Mouse (Mus musculus): ENCODE results near the gene Fam118a. TPM values are rescaled to one million over a fixed set of nuclear protein-coding genes. Genes with fewer than 3 reads are reported as not detected.
"Not testable (repeated sequence)": the region's sequence is repeated elsewhere in the genome, so short reads cannot be mapped to it uniquely, and the experiment has no call there.

Gene Fam118a
- polyA plus RNA-seq, 1 experiment from 2014 or later: 29.6 TPM

- 56% methylated on average over 4 of the region's 4 CpGs for WGBS
- no peaks in the 10 kb centered on the region for H3K36me3 ChIP-seq
- no peaks in the 10 kb centered on the region for H3K9me3 ChIP-seq
- H3K27ac ChIP-seq: no peak overlapping the region
- no peaks in the 10 kb centered on the region for H3K4me1 ChIP-seq (replicated peaks)
- no peak for DNase-seq (ENCODE audit: low spot score)
- H3K4me3 ChIP-seq: no peak overlapping the region
- no peaks in the 10 kb centered on the region for H3K27me3 ChIP-seq (ENCODE audit: insufficient read depth, poor library complexity, severe bottlenecking)
Observed at GRCm38 (mm10) chr15:85027740-85028139, 1.0 kb upstream of the Fam118a start.

- not testable (repeated sequence) for H3K9me3 ChIP-seq; H3K4me1 ChIP-seq (replicated peaks); H3K36me3 ChIP-seq; H3K27ac ChIP-seq; H3K4me3 ChIP-seq; DNase-seq (ENCODE audit: low spot score)
- H3K27me3 ChIP-seq (ENCODE audit: insufficient read depth, poor library complexity, severe bottlenecking): peaks cover 11% of the 10 kb centered on the region
- WGBS: 84% methylated on average over 1 of the region's 1 CpGs
Observed at GRCm38 (mm10) chr15:85030643-85031042, 1.9 kb downstream of the Fam118a start.

- Histone ChIP-seq H3K27me3 (ENCODE audit: insufficient read depth, poor library complexity, severe bottlenecking) (peaks cover 18% of the 10 kb centered on the region), H3K27ac (no peak overlapping the region), H3K4me3 (no peak overlapping the region), H3K4me1 (replicated peaks) (peaks cover 6% of the 10 kb centered on the region), H3K9me3 (no peaks in the 10 kb centered on the region), H3K36me3 (no peaks in the 10 kb centered on the region)
- DNase-seq (ENCODE audit: low spot score): no peak
- 95% methylated on average over 3 of the region's 3 CpGs for WGBS
Observed at GRCm38 (mm10) chr15:85031866-85032265, 3.1 kb downstream of the Fam118a start.

- Histone ChIP-seq H3K27me3 (ENCODE audit: insufficient read depth, poor library complexity, severe bottlenecking) (peaks cover 18% of the 10 kb centered on the region), H3K4me1 (replicated peaks) (peaks cover 25% of the 10 kb centered on the region)
- H3K36me3 ChIP-seq; H3K4me3 ChIP-seq; H3K27ac ChIP-seq; DNase-seq (ENCODE audit: low spot score); H3K9me3 ChIP-seq: not testable (repeated sequence)
- 48% methylated on average over 7 of the region's 7 CpGs for WGBS
Observed at GRCm38 (mm10) chr15:85033916-85034315, 5.2 kb downstream of the Fam118a start.

- under 1% methylated on average over 75 of the region's 75 CpGs for WGBS
- peak; percentile 97 for DNase-seq (ENCODE audit: low spot score)
- Histone ChIP-seq H3K4me1 (replicated peaks) (peaks cover 38% of the 10 kb centered on the region), H3K36me3 (no peaks in the 10 kb centered on the region), H3K4me3 (peak overlapping the region; percentile 84), H3K27me3 (ENCODE audit: insufficient read depth, poor library complexity, severe bottlenecking) (peaks cover 18% of the 10 kb centered on the region), H3K27ac (peak overlapping the region; percentile 92), H3K9me3 (no peaks in the 10 kb centered on the region)
Observed at GRCm38 (mm10) chr15:85036566-85037342, 8.0 kb downstream of the Fam118a start.

GRCm38 (mm10) chr15:85037343-85037690 lies 8.6 kb downstream of the Fam118a start:
- H3K4me1 ChIP-seq (replicated peaks): peaks cover 44% of the 10 kb centered on the region
- H3K27me3 ChIP-seq (ENCODE audit: insufficient read depth, poor library complexity, severe bottlenecking): peaks cover 18% of the 10 kb centered on the region
- no peak for DNase-seq (ENCODE audit: low spot score)
- H3K4me3 ChIP-seq: peak overlapping the region; percentile 84
- H3K9me3 ChIP-seq: no peaks in the 10 kb centered on the region
- H3K36me3 ChIP-seq: no peaks in the 10 kb centered on the region
- 9% methylated on average over 8 of the region's 8 CpGs for WGBS
- H3K27ac ChIP-seq: peak overlapping the region; percentile 92

GRCm38 (mm10) chr15:85041546-85042225 lies 12.9 kb downstream of the Fam118a start:
- no peaks in the 10 kb centered on the region; the same call in 1 of the 2 replicates for H3K27me3 ChIP-seq (ENCODE audit: insufficient read depth, poor library complexity, severe bottlenecking)
- 87% methylated on average over 10 of the region's 10 CpGs for WGBS

GRCm38 (mm10) chr15:85042361-85042954 lies 13.7 kb downstream of the Fam118a start:
- H3K4me1 ChIP-seq (replicated peaks): peaks cover 51% of the 10 kb centered on the region
- peaks cover 27% of the 10 kb centered on the region for H3K36me3 ChIP-seq
- peak; percentile 54 for DNase-seq (ENCODE audit: low spot score)
- peak overlapping the region; percentile 80 for H3K27ac ChIP-seq
- no peak overlapping the region for H3K4me3 ChIP-seq
- WGBS: 15% methylated on average over 4 of the region's 4 CpGs
- H3K27me3 ChIP-seq (ENCODE audit: insufficient read depth, poor library complexity, severe bottlenecking): no peaks in the 10 kb centered on the region; the same call in 1 of the 2 replicates
- no peaks in the 10 kb centered on the region for H3K9me3 ChIP-seq

More at GRCm38 (mm10) chr15:85041546-85042225, 12.9 kb downstream of the Fam118a start:
- H3K4me1 ChIP-seq (replicated peaks): peaks cover 57% of the 10 kb centered on the region
- H3K9me3 ChIP-seq: no peaks in the 10 kb centered on the region
- H3K4me3 ChIP-seq: no peak overlapping the region
- DNase-seq (ENCODE audit: low spot score): no peak
- peaks cover 19% of the 10 kb centered on the region for H3K36me3 ChIP-seq
- peak overlapping the region; percentile 80 for H3K27ac ChIP-seq

GRCm38 (mm10) chr15:85043116-85043515 lies 14.4 kb downstream of the Fam118a start:
- peak overlapping the region; percentile 80 for H3K27ac ChIP-seq
- WGBS: 64% methylated on average over 5 of the region's 5 CpGs
- H3K4me1 ChIP-seq (replicated peaks): peaks cover 45% of the 10 kb centered on the region

GRCm38 (mm10) chr15:85043761-85044160 lies 15.0 kb downstream of the Fam118a start:
- H3K4me3 ChIP-seq: no peak overlapping the region
- H3K9me3 ChIP-seq: no peaks in the 10 kb centered on the region
- H3K36me3 ChIP-seq: peaks cover 40% of the 10 kb centered on the region
- 67% methylated on average over 5 of the region's 5 CpGs for WGBS
- peak overlapping the region; percentile 80 for H3K27ac ChIP-seq
- H3K4me1 ChIP-seq (replicated peaks): peaks cover 39% of the 10 kb centered on the region
- H3K27me3 ChIP-seq (ENCODE audit: insufficient read depth, poor library complexity, severe bottlenecking): no peaks in the 10 kb centered on the region
- DNase-seq (ENCODE audit: low spot score): no peak

More at GRCm38 (mm10) chr15:85043116-85043515, 14.4 kb downstream of the Fam118a start:
- Histone ChIP-seq H3K4me3 (no peak overlapping the region), H3K27me3 (ENCODE audit: insufficient read depth, poor library complexity, severe bottlenecking) (no peaks in the 10 kb centered on the region), H3K36me3 (peaks cover 33% of the 10 kb centered on the region), H3K9me3 (no peaks in the 10 kb centered on the region)
- no peak for DNase-seq (ENCODE audit: low spot score)

GRCm38 (mm10) chr15:85046230-85046950 lies 17.6 kb downstream of the Fam118a start:
- H3K27me3 ChIP-seq (ENCODE audit: insufficient read depth, poor library complexity, severe bottlenecking): no peaks in the 10 kb centered on the region
- peaks cover 28% of the 10 kb centered on the region for H3K4me1 ChIP-seq (replicated peaks)
- H3K36me3 ChIP-seq: peaks cover 65% of the 10 kb centered on the region
- no peak for DNase-seq (ENCODE audit: low spot score)
- H3K27ac ChIP-seq: no peak overlapping the region
- WGBS: 96% methylated on average over 14 of the region's 14 CpGs
- H3K4me3 ChIP-seq: no peak overlapping the region
- H3K9me3 ChIP-seq: no peaks in the 10 kb centered on the region

GRCm38 (mm10) chr15:85047865-85048264 lies 19.1 kb downstream of the Fam118a start:
- no peak overlapping the region for H3K4me3 ChIP-seq
- no peak for DNase-seq (ENCODE audit: low spot score)
- H3K27ac ChIP-seq: no peak overlapping the region
- H3K4me1 ChIP-seq (replicated peaks): peaks cover 13% of the 10 kb centered on the region
- no peaks in the 10 kb centered on the region for H3K9me3 ChIP-seq
- H3K36me3 ChIP-seq: peaks cover 79% of the 10 kb centered on the region
- 92% methylated on average over 4 of the region's 4 CpGs for WGBS
- no peaks in the 10 kb centered on the region for H3K27me3 ChIP-seq (ENCODE audit: insufficient read depth, poor library complexity, severe bottlenecking)

Measured in hindbrain, embryonic 10.5 days (tissue).